Mouse (Mus musculus): ENCODE data around the gene Dhrs7c.

Dhrs7c gene

DNA sequence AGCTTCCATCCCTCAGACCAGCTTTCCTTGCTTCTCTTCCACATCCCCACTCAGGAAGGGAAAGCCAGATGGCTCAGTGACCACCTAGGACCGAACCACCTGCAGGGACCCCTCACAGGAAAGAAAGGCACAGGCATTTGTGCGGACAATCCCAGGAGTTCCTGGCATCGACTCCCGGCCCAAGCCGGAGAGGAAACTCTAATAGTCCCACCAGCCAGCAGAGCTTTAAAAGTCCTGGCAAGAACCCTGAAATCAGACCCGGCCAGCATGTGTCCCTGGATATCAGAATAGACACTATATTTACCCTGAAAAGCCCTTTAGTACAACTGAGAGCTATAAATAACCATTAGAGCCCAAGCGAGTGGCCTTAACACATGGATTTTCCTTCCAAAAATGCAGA, at the start of gene Dhrs7c:
Dhrs7c (plus strand) TSS at position 257 of the 400 bp plus-strand sequence.
- no peak for DNase-seq (ENCODE audit: low spot score)

GRCm38 (mm10) chr11:67756287-67756686, 41.7 kb upstream of the Dhrs7c start:
- DNase-seq (ENCODE audit: low spot score) = no peak

GRCm38 (mm10) chr11:67757373-67758167, 40.4 kb upstream of the Dhrs7c start:
- no peak for DNase-seq (ENCODE audit: low spot score)

- no peak for DNase-seq (ENCODE audit: low spot score)
Measured at GRCm38 (mm10) chr11:67771053-67771452, 26.9 kb upstream of the Dhrs7c start, which contains the start of gene Glp2r. Glp2r (minus strand) TSS chr11:67771153.

- no peak for DNase-seq (ENCODE audit: low spot score)
Measured at GRCm38 (mm10) chr11:67771691-67772090, 26.3 kb upstream of the Dhrs7c start.

GRCm38 (mm10) chr11:67772577-67772976, 25.4 kb upstream of the Dhrs7c start:
- DNase-seq (ENCODE audit: low spot score) = peak; percentile 72

- DNase-seq (ENCODE audit: low spot score) = no peak
Measured at GRCm38 (mm10) chr11:67774379-67774778, 23.6 kb upstream of the Dhrs7c start, which contains the start of gene Gsg1l2. Gsg1l2 (plus strand) TSS chr11:67774608.

DNA sequence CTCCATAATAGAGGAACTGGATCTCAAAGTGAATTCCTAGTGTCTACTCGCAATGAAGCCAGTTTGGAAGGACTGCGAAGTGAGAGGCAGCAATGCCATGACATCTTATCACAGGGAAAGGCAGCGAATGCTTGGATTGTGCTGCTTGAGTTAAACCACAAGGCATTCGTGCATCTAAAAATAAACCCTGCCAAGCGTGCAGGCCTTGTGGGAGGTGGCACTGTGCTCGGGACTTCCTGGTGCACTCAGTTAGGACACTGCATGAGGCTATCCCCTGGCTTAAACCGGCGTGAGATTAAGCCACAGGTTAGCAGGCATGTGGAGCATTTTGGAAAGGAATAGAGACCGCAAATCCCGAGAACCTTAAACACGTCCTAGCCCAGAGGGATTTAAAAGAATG, 7.8 kb upstream of the Dhrs7c start:
- no peak for DNase-seq (ENCODE audit: low spot score)

DNA sequence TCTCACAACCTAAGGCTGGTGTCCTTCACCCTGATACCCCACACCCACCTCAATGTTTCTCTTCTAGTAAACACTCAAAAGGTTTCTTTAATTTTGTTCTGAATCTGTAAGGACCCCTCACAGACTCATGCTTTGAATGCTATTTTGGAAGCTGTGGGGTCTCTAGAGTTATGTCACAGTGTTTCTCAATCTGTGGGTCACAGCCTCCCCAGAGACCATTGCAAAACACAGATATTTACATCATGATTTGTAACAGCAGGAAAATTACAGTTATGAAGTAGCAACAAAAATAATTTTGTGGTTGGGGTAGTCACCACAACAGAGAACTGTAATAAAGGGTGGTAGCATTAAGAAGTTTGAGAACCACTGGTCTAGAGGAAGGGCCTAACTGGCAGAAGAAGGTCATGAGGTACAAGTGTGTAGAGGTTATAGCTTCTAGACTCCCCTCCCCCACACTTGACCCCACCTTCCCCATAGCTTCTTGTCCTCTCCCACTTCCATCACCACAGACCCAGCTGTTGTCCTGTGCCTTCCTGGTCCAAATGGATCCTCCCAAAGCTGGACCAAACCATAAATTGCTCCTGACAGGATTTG, 2.2 kb downstream of the Dhrs7c start:
- no peak for DNase-seq (ENCODE audit: low spot score)

DNA sequence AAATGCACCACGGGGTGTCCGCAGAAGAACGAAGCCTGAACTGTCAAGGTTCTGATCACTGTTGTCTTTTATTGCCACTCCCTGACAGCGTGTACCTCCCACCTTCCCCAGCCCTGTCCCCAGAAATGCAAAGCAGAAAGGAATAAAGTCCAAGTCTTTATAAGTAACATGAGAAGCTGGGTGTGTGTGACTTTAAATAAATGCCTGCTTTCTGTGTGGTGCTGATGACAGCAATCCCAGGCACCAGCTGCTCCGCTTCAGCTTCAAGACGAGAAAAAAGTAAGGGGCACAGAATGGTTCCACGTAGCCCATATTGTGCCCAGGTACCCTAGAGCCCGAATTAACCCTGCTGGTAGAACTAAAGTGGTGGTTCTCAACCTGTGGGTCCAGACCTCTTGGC, 3.2 kb downstream of the Dhrs7c start:
- no peak for DNase-seq (ENCODE audit: low spot score)

- DNase-seq (ENCODE audit: low spot score) = no peak
Measured at GRCm38 (mm10) chr11:67805538-67805937, 7.6 kb downstream of the Dhrs7c start.

DNA sequence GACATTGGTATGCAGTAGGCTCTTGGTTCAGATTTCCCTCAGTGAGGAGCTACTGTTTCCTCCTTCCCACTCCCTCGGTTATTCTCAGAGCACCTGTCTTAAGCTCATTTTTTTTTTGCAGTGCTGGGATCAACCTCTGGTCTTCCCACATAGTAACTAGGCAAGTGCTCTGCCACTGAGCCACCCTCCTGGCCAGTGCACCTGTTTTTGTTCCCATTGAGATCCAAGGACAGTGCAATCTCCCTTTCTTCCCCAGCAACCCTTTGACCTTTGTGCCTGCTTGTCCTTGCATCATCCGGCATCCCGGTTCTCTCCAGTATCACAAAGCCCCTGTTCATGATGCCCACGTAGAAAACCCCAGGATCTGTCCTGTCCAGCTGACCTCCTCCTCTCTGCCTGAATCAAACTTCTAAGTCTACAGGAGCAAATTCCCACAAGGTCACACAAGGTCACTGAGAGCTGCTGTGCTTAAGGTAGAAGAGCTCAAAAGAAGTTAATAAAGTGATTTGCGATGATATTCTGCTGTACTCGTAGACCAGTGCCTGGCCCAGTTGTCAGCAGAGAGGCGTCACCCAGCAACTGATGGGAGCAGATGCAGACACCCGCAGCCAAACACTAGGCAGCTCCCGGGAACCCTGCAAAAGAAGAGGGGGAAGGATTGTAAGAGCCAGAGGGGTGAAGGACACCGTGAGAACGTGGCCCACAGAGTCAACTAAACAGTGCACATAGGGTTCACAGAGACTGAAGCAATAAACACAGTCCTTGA, 9.0 kb downstream of the Dhrs7c start:
- DNase-seq (ENCODE audit: low spot score) = no peak

DNA sequence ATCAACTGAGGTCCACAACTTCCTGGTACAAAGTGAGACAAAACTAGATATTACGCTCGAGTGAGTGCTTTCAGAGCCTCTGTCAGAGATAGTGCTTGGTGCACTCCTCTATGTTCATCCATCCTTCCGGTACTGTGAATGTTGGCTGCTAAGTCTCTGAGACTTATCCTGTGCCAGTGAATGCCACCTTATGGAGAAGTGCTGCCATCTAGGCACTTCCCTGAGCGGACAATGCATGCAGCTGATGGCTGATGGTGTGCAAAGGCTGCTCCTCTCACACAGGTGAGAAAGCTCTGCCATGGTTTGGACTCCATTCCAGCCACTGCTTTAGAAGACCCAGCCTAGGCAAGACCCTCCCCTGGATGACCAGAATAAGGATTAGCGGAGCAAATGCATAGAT, 10.1 kb downstream of the Dhrs7c start:
- DNase-seq (ENCODE audit: low spot score) = no peak

- DNase-seq (ENCODE audit: low spot score) = no peak
Measured at GRCm38 (mm10) chr11:67811535-67811934, 13.5 kb downstream of the Dhrs7c start.

DNA sequence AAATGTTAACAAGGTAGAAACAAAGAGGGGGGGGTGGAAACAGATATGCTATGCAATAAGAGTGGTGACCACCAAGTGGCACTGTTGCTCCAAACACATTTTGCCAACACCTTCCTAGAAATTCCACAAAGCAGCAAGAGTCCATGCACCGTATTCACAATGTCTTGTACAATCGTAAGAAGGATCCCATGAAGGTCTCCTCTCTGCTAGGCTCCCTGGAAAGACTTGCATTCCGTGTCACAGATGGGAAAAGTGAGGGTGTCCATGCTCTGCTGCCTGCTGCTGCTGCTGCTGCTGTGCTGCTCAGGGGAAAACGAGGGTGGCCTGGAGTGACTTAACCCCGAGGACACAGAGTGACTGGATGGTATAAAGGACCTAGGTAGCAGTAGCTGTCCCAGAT, 21.6 kb downstream of the Dhrs7c start:
- DNase-seq (ENCODE audit: low spot score) = peak; percentile 32

DNA sequence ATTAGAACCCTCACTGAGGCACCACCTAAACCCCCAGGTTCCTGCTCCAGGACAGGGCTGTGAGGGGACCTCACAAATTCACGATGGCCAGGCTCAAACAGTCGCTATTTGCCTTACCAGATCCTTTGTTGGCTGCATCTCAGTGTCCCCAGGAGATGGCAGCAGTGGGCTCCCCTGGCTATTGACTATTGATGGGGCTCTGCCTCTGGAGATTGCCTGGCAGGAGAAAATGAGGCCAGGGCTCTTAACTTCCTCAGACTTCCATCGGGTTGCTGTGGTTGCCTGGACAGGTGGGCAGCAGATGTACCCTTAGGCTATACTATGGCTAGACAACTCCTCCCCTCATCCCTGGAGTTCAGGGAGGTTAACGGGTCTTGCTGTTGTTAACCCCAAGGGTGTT, 22.2 kb downstream of the Dhrs7c start:
- peak; percentile 52 for DNase-seq (ENCODE audit: low spot score)

DNA sequence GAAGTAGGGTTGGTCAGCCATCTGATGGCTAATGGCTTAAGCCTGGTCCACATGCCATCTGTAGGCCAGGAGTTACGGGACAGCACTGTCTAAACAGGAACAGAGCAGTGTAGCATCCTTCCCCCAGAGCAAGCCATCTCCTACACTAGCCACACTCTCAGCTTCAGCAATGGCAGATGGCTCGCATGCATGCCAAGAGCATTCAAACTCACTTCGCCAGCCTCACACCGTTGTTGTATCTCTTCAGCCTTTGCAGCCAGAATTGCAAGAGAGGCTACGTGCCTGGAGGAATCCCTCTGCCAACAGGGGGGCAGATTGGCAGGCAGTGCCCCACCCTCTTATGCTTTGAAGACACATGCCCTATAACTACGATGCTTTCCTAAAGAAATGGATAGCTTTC, 23.6 kb downstream of the Dhrs7c start:
- DNase-seq (ENCODE audit: low spot score) = peak; percentile 61

- no peak for DNase-seq (ENCODE audit: low spot score)
Measured at GRCm38 (mm10) chr11:67828360-67829059, 30.5 kb downstream of the Dhrs7c start.

DNA sequence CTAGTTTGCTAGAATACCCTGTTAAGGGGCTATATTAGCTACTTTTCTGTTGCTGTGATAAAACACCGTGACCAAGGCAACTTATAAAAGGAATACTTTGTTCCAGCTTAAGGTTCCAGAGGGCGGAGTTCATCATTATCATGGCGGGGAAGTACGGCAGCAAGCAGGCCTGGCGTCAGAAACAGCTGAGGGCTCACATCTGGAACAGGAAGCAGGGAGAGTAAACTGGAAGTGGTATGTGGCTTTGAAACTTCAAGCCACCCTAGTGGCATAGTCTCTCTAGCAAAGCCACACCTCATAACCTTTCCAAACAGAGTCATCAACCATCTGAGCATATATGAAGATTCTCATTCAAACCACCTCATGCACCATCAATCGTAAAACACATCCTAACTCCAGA, 31.5 kb downstream of the Dhrs7c start:
- DNase-seq (ENCODE audit: low spot score) = no peak

GRCm38 (mm10) chr11:67831820-67832219, 33.8 kb downstream of the Dhrs7c start:
- no peak for DNase-seq (ENCODE audit: low spot score)

- no peak for DNase-seq (ENCODE audit: low spot score)
Measured at GRCm38 (mm10) chr11:67835408-67836078, 37.6 kb downstream of the Dhrs7c start.

DNA sequence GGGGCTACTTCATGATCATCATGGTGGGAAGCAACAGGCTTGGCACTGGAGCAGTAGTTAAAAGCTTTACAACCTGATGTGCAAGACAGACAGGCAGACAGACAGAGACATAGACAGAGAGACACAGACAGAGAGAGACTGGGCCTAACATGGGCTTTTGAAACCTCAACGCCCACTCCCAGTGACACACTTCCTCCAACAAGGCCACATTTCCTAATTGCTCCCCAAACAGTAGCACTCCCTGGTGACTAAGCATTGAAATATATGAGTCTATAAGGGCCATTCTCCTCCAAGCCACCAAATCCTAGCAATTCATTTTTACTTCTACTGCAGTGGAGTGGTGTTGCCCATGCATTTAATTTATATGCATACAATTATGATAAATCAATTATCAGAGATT, 41.8 kb downstream of the Dhrs7c start:
- DNase-seq (ENCODE audit: low spot score) = no peak
